Mouse (Mus musculus): ENCODE results near the gene Capns1.

- TF ChIP-seq CTCF (IDR thresholded peaks at IDR 0.05; ENCODE audit: low read depth, low read length): no peak
- no peak for TF ChIP-seq POLR2A (IDR thresholded peaks at IDR 0.05; ENCODE audit: insufficient read depth, low read length)
These were observed 4.5 kb upstream of the Capns1 start for GRCm38 (mm10) chr7:30202895-30203690.
